Mouse (Mus musculus): ENCODE measurements around the gene Cadps.

- TF ChIP-seq CTCF (IDR thresholded peaks at IDR 0.05; ENCODE audit: extremely low read depth, insufficient read depth, low read length) = no peak
- TF ChIP-seq POLR2A (IDR thresholded peaks at IDR 0.05; ENCODE audit: extremely low read depth, insufficient read depth, low read length) = no peak
These were observed 71.1 kb downstream of the Cadps start for GRCm38 (mm10) chr14:12751821-12752220.
